Mouse (Mus musculus) large intestine, adult 2 months (tissue): ENCODE results near the gene Gm21783. TPM values are rescaled to one million over a fixed set of nuclear protein-coding genes. Genes with fewer than 3 reads are reported as not detected.
"Not testable (repeated sequence)": the region's sequence is repeated elsewhere in the genome, so short reads cannot be mapped to it uniquely, and the experiment has no call there.

Experiments used
- DNase-seq: peaks from one replicate; pipeline ENCODE4 v3.0.0-alpha.2; 2012; ENCODE audit warnings: low read depth, low spot score
- WGBS: fragments of 180-500 bp; shearing (Covaris S2); methylation state at CpG from one replicate; pipeline ENCODE4 v1.1.7; 2018; 5-methylcytosine and 5-hydroxymethylcytosine counted together
- polyA plus RNA-seq: library from polyadenylated mRNA; depleted of rRNA; stranded (reverse); fragments of >200 nt; gene quantifications from 2 replicates; pipeline ENCODE4 v1.2.3, GENCODE M21; 2012; rRNA removed

Gene Gm21783
- not detected in 2 replicates for polyA plus RNA-seq

GRCm38 (mm10) chrY:44981163-44981562 lies at the start of gene Gm21783:
TSS of gene Gm21783 (minus strand) at chrY:44981263.
- not testable (repeated sequence) for DNase-seq
- WGBS: no CpG with 5 or more reads among the region's 1 CpGs
